Mouse (Mus musculus) spleen, postnatal 14 days (tissue): ENCODE measurements around the gene Lexm.
A peak's percentile ranks its signal among the peaks of the same experiment; 100 is the strongest.

ENCODE experiments used
- DNase-seq, 2 experiments: peaks; one replicate each; pipeline ENCODE4 v3.0.0; 2021 to 2022; ENCODE audit warnings: low spot score in 2 of 2

Gene Lexm

DNA sequence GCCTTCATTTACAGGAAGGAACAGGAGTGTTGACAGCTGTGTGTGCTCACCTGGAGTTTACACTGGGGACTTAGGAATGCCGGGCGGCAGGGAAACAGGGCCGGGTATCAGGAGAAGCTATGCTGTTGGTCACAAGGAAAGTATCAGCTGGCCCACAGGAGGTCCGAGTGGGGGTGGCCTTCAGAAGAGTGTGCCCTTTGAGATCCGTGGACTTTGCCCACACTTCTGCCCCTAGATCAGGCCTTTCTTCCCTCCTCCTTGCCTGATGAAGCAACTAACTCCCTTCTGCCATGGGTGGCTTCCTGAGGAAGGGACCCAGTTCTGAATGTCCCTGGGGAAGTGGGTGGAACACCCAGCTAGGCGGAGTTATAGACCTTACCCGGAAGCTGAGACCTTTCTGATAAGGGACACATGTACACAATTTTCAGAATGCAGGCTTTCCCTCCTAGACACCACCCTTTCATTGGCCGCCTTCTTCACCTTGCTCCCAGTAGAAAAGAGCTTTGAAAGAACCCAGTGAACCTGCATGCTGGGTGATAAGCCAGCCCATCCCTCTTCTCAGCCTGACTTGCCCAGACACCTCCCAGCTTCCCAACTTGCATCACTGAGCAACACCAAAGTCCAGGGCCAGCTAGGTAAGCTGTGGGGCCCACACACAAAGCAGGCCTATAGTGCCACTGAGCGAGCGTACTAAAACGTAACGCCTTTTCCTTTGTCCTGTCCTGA lies 34.5 kb downstream of the Lexm start:
- DNase-seq = no peak

DNA sequence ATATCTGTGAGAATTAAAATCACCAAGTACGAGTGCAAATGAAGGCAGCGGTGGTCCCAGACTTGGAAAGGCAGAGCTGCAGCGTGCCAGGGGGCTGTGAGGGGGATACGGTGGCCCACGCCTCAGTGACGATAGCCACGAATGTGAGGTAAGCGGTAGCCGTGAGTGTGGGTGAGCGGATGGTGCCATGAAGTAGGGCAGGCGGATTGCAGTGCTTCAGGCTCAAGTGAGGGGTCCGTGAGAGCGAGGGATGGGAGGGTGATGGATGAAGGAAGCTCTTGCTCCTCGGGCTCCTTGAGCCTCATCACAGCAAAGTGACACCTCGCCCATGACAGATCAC lies 35.2 kb downstream of the Lexm start:
- DNase-seq = no peak

DNA sequence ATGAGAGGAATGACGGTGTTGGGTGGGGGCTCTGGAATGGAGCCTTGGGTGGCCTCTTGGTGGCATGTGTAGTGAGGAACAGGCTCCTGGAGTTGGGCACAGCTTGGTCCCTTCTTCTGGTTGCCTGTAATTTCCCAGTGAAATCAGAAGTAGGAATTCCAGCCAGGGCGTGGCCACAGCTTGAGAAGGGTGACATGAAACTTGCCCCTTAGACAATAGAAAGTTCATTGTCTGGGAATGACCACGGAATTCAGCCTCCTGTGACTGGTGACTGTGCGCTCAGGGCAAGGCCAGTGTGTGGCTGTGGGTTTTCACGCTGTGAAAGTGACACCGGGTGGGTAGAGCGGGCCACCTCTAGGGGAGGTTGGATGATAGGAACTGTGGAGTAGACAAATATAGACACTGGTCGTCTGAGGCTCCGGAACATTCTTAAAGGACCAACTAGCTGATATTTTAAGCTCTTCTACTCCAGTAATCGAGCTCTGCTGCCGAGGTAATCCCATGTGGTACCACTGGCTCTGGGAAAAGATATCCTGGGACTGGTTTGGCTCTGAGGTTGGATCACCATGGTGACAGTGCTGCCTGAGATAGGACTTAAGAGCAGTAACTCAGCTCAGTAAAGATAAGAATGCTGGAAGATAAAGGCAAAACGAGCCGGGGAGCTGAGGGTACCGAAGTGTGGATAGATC lies 35.7 kb downstream of the Lexm start:
- no peak for DNase-seq

DNA sequence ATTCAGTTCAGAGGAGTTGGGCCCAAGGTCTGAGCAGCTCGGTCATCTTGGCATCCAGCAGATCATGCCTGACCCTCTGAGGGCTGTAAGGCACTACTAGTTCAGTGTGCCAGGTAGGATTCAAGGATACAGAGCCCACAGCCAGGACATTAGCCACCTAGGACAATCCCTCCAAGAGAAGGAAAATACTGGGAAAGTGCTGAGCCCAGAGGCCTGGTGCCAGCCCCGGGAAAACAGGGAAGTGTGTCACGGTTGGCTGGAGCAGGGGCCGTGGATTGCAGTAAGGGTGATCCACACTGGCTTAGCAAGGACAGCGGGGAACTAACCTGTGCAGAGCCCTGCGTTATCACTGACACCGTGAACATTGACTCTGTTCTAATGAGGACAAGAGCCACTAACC lies 39.5 kb downstream of the Lexm start:
- DNase-seq = no peak

DNA sequence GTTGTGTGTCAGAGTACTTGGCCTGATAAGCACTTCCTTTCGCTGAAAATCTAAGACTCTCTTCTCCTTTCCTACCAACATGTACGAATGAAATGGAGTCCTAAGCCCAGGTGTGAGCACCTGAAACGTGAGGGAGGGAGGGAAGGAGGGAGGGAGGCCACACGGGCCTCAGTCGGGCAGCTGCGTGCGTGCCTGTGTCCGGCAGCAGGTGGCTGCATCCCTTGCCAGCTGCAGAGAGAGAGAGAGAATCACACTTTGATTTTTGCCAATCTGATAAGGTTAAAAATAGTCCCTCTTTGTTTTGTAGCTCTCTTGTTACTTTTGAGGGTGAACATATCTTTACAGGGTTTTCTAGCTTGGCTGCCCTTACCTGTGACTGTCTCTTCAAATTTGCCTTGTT lies 42.0 kb downstream of the Lexm start:
- no peak for DNase-seq

DNA sequence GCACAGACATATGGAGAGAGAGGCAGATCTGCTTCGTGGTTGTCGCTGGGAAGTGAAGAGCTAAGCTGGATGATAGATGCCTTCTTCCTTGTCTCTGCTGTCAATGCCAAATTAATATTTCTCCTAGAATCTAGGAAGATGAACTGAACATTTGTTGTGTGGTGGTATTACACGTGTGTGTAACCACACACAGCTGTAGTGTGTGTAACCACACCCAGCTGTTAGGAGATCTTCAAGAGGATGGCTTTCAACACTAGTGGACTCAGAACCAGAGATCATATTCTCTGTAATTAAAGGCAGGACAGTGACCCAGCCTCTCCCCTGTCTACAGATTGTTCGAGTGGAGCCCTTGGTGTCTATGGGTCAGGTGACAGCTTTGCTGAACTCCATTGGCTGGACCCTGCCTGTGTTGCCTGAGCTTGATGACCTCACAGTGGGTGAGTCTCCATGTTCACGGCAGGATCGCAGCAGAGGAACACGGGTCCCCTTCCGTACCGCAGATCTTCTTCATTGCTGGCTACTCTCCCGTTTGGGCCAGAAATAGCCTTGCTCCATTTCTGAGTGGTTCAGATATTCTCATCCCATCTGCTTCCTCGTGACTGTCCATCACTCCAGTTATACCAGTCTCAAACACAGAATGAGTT lies 45.8 kb downstream of the Lexm start:
- no peak for DNase-seq

DNA sequence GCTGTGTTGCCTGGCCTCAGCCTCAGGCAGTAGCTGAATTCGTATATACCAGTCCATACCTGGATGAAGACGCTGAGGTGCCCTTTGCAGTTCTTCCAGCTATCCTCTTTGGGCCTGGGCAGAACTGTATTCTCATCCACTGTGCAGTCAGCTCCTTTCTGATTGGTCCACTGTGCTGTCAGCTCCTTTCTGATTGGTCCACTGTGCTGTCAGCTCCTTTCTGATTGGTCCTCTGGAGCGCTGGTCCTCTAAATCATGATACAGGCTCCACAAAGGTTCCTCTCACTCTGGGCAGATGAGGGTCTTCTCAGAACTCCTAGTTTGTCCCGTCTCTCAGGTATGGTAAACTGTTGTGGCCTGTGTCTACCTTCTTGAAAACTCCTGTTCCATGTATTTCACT lies 47.4 kb downstream of the Lexm start:
- no peak for DNase-seq

DNA sequence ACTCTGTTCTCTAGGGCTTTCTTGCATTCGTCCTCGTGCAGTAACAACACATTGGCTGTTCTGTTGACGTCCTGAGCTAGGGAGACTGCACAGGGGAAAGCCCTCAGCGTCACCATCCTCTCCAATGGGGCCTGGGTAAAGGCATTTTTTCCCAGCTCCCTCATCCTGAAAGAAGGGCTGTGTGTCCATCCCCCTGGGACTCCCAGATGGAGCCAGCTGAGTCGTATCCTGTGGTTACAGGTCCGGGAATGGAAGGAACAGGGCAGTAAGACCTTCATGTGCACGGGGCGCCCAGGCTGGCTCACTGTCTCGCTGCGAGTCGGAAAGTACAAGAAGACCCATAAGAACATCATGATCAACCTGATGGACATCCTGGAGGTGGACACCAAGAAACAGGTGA lies 52.9 kb downstream of the Lexm start:
- no peak for DNase-seq

DNA sequence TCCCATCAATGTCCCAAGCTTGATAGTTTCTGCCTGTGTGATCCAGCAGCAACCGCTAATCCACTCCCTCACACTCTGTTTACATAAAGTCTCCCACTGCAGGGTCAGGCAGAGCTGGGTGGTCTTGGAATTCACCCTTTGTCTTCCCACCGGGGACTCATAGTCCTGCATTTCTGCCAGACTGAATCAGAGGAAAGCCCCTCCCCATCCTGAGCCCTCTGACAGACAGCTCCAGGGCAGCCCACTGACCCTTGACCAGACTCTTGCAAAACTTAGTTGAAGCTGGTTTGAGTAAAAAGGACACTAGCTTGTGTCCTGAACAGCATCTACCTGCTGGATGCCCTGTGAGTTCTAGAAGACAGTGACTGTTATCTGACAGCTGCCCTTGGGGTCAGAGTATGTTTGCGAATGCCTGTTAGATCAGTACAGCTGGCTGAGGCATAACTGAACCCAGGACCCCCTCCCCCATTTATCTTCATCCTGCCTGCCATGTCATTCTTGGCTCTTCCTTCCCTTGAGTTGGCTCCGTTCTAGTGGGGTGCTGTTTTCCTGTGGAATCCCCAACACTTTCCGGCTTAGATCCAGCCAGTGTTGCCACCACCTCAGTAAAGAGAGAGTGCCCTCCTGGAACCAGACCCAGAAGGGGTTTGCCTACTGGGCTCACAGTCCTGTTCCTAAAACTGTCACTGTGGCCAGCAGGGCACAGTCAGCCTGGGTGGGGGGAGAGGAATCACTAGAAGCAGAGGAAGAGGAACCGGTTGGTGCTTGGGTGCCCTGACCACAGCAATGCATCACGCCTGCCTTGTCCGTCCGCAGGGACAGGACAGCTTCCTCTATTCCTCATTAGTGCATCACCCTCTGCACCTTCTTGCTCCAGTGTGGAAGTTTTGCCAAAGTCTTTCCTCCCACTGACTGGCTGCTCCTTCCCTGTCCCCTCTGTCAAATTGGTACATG lies 53.9 kb downstream of the Lexm start:
- DNase-seq = no peak

DNA sequence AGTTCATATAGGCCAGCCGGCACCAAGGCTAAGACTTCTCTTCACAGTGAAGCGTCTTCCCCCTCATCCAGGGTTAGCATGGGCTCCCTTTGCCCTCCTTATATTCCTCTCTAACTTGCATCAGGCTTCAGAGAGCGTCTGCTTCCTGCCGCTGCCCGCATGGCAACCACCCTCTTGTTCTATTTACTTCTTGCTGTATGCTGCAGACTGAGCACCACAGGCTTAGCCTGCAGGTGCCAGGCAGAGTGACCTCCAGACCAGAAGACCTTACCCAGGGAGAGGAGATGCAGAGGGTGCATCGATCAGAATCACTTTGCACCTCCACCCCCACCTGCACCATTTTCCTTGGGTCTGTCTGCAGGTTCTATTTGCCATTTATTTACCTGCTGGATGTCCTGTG lies 55.0 kb downstream of the Lexm start:
- no peak for DNase-seq

DNA sequence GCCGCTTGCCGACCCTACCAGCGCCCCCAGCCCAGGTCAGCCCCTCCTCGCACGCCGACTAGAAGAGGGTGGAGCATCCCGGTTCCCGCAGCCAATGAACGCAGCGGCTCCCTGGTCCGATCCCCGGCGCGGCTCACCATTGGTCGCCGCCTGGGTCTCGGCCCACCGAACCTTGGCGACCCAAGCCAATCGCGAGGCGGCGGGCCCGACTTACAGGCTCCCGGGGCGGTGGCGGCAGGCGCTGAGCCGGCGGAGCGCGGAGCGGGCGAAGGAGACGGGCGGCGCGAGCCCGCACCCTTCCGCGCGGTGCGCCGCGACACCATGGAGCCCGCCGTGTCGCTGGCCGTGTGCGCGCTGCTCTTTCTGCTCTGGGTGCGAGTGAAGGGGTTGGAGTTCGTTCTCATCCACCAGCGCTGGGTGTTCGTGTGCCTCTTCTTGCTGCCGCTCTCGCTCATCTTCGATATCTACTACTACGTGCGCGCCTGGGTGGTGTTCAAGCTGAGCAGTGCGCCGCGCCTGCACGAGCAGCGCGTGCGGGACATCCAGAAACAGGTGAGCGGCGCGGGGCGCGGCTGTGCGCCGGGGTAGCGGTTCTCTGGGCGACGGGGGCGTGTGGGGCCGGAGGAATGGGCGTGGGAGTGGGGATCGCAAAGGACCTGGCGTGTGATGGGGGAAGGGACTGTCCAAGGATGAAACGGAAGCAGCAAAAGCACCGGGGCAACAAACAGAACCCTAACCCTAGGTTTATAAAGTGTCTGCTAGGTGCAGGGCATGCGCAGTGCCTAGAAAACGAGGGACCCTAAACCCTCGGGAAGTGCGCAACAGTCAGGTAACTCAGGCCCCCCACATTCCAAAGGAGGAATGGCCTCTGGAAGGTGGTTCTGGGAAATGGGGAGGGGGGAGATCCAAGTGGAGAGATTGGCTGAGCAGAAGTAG lies 55.9 kb downstream of the Lexm start, which contains the start of gene Dhcr24:
Gene Dhcr24 (plus strand): TSS at position 193 of the 936 bp plus-strand sequence.
- peak; percentile 52 to 57 for DNase-seq

DNA sequence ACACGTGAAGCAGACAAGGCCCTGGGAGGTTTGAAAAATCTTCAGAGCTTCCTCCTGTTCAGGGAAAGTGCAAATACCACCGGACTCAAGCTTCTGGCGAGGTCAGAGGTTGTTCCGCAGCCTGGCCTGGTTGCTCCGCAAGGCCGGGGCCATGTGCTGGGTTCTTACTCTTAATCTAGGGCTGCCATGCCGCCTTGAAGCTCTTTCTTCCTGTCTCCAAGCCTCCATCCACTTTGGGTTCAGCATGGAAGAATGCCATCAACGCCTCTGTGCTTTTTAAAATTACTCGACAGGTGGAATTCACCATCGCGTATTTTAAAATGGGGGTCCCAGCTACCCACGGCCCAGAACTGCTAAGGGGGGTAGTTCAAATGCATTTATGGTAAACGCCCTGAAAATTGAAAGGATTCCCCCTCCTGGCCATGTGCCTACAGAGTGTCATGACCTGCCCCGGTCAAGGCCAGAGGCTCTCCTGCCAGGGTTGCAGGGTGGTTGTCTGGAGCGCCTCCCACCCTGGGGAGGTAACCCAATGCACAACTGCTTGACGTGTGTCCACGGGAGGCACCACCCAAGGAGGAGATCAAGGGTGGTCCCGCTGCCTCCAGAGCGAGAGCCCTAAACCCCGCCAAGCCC lies 56.7 kb downstream of the Lexm start:
- no peak for DNase-seq

DNA sequence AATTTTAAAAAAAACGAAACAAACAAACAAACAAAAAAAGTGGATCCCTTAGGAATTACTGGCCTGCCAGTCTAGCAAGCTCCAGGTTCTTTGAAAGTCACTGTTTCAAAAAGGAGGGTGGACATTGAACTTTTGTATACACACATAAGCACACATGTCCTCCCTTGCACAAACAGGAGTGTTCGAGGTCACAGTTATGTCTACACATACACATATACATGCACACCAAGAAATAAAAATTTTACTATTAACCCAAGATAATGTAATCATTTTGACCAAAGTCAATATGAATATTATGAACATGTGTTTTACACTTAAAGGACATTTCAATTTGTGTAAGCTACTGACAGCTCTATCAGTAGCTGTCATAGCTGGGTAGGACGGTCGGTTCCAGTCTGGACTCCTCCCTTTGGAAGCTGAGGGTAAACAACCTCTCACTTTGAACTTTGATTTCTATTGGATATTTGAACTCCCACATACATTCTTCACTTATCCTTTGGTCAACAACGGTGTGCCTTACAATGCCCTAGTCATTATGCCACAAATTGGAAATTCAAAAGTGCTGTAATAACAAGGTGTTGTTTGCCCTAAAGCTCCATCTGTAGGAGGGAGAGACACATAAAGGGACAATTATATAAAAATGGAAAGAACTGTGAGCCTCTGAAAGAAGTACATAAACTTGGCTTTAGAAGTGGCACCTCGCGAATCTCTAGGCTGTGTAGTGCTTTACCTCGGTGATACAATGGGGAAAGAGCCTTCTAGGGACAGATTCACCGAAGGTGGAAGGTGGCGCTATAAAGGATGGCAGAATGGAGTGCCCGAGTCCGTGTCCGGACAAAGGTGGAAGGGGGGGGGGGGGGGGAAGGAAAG lies 57.5 kb downstream of the Lexm start:
- no peak for DNase-seq

DNA sequence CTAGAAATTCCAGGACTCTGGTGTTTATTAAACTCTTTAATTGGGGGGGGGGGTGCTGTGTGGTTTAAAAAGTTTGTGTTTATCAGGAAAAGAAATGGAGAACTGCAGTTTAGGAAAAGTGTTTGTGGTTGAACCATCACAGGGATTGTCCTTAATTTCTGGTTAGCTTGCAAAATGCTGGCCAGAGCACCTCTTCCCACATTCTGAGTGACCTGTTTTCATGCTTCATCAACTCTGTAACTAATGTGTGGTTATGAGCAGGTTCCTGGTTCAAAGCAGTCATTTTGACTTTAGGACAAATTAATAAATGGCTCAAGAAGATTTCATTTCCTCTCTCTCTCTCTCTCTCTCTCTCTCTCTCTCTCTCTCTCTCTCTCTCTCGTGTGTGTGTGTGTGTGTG lies 59.1 kb downstream of the Lexm start:
- no peak for DNase-seq

DNA sequence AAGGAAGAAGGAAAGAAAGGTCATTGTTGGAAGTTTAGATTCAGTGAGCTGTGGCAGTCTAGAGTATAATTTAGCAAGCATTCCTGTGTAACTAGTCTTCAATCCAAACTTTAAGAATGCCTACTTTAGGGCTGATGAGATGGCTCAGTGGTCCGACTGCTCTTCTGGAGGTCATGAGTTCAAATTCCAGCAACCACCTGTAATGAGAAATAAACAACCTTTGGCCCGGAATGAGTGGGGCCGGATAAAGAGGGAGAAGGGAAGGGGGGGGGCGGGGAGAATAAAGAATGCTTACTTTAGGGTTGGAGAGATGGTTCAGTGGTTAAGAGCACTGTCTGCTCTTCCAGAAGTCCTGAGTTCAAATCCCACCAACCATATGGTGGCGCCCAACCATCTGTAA lies 59.8 kb downstream of the Lexm start:
- DNase-seq = no peak

DNA sequence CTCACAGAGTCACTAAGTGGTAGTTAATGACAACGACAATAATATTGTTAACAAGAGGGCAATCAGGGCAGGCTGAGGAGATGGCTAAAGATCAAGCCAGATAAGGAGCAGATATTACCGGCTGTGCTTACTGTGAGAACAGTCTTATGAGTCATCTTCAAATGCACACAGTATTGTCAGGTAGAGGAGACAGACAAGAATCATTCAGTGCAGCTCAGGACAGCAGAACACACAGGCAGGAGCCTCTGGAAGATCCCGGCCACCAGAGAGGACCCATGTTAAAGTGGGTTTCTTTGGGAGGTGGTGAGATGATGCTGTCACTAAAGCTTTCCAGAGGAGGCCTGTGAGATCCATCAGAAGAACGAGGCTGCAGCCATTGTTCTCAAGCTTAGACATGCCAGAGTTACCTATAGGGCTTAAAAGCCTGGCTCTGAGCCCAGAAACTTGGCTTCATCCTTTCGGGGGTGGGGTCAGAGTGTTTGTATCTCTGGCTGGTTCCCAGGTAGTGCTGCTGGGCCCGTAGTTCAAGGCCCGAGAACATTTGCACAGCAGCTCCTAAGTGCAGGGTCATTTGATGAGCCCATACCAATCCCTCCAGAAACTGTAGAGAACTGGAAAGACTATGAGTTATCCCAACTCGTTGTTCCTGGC lies 66.4 kb downstream of the Lexm start:
- DNase-seq = no peak

DNA sequence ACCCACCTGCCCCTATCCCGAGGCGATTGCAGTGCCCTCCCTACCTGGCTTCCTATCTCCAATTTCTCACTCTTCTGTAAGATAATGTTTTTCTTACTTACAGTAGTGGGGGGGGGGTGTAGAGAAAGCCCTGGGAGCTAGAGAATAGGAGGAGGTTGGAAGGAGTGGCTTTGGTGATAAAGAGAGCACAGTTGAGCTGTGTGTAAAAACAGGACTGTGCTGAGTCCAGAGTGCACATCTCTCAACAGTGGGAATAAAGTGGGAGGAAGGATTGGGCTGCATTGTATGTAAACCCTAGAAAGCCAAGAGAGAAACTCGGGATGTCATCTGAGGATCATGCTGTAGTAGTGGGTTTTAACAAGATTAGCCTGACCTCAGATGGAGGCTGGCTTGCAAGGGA lies 68.9 kb downstream of the Lexm start:
- no peak for DNase-seq

DNA sequence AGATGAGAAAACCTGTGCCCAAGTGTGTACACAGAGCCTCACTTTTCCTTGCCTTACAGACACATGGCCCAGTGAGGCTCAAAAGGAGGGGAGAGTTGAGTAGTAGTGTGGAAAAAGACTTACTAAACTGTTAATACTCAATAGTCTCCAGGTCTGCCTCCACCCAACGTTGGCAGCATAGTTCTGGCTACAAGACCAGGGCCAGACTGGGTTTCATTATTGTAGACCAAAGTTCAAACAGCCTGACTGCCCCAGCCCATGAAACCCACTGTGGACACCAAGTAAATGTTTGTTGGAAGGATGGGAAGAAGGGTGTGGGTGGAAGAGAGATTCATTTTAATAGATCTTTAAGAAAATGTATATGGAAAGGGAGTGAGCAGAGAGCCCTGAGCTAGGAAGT lies 70.1 kb downstream of the Lexm start:
- no peak for DNase-seq

DNA sequence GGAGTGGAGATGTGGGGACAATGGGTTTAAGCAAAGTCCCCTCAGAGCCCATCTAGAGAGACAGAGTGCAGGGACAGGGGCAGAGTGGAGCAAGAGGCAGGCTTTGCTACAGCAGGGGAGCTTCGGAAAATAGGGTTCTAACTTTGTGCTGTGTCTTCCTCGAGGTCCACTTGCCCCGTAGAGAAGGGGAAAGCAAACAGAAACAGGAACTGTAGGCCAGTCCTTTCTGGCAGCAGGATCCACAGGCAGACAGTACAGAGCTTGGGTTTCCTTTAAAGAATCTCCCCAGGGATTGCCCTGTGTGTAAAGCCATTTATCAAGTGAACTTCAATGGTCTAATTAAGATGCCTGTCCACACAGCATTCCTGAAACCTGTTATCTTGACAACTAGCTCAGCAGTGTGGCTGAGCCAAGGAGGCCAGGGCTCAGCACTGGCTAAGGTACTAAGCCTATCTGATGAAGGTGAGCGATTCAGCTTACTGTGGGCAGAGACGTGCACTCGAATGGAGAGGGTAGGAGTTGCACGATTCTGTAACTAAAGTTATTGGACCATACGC lies 71.1 kb downstream of the Lexm start:
- DNase-seq = no peak
